Mouse (Mus musculus) urinary bladder, postnatal 10 days (tissue): ENCODE measurements at regions not wholly inside any gene's neighbourhood (a gene's known extent, or its start where the extent isn't known, plus 50 kb on each side); places are given as distances from the start of the nearest gene placed in this dataset.

Experiments
- DNase-seq: peaks from one replicate; pipeline ENCODE4 v3.0.0; 2022; ENCODE audit warnings: low spot score

DNA sequence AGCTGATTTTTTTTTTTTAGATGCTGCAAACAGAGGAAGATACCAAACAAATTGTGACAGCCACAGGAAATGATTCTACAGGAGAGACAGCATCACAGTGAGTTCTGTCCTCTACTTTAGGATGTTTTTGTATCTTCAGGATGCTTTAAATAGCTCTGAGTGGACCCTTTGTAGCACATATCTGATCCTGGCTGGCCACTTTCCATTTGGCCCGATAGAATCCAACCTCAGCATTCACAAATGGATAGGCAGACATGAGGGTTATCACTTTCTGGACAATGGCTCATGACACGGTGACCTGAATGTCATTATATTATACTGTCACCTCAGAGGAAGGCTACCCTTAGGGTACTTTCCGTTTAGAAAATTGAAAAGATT lies 379.3 kb downstream of the Gm10295 start:
- no peak for DNase-seq

- DNase-seq = no peak
These were observed 379.8 kb downstream of the Gm10295 start for GRCm38 (mm10) chr7:70971323-70972022.

DNA sequence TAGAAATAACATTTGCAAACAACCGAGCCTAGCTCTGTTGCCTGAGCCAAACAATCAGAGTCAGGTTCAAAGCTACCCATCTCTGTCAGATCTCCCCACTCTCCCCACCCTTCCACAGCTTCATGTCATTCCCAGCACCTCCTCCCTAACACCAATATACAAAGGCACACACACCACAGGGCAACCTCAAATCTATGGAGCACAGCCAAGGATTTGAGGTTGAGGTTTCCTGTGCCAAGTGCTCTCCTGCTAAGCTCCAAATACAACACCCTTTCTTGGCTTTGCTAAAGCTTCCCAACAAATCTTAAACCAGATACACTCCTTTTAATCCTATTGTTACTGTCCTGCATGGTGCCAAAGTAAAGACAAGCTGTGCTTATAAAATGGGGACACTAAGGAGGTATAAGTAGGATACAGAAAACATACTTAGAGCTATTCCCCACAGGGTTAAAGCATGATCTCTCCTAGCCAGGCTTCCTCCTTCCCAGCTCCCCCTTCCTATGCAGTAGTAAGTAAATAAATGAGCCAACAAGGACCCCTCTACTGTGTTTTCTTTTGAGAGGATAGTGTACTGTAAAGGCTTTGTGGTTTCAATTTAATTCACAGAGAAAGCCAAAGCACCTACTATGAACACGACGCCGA lies 398.8 kb downstream of the Gm10295 start:
- no peak for DNase-seq

DNA sequence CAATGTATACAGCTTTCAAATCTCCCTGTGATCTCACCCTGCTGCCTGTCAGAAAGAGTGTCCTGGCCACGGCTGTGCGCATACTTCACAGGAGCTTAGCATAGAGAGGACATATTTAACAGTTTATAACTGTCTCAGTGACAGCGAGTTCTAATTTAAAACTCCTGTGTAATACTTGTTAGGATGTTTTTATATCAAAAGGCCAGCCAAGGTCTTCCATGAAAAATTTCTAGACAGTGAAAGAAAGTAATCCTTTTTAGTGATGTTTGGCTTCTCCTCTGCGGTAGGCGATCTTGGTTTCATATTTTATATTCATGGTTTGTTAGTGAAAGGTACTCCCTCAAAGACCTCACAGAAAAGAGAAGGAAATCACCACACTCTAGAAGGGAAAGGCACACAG lies 403.0 kb downstream of the Gm10295 start:
- no peak for DNase-seq

GRCm38 (mm10) chr7:70946260-70946659 lies 405.0 kb downstream of the Gm10295 start:
- no peak for DNase-seq

- DNase-seq = no peak
These were observed 420.4 kb downstream of the Gm10295 start for GRCm38 (mm10) chr7:70930911-70931310.

DNA sequence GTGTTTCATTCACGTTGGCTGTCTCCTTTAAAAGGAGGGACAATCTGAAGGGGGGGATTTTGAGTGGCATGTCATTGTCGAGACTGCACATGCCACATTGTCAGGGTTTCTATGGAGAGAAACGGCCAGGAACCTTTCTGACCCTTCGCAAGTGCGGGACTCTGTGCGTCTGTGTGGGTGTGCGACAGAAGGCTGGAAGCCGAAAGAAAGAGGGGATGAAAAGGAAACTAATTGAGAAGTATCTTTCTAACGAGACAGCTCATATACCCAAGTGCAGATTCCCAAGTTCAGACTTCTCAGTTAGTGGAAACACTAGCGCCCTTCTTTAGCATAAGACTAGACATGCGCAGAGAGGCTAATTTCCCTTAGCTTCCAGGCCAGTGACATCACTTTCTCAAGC lies 421.4 kb downstream of the Gm10295 start:
- no peak for DNase-seq

DNA sequence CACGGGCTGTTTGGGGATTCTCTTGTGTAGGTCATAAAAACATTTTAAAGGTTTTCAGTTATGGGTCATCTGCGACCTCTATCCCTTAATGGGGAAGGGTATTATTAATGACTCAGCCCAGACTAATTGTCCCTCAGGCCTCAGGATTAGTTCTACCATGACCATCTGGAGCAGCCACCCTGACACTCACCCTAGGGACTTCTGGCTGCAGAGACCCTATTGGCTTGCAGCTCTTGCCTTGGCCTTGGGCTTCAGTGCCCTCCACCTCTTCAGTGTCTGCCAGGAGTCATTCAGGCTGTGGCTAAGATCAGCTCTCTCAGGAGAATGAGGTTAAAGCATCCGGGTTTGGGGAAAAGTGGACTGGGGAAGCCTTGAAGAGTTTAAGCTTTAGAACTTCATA lies 423.3 kb downstream of the Gm10295 start:
- no peak for DNase-seq

DNA sequence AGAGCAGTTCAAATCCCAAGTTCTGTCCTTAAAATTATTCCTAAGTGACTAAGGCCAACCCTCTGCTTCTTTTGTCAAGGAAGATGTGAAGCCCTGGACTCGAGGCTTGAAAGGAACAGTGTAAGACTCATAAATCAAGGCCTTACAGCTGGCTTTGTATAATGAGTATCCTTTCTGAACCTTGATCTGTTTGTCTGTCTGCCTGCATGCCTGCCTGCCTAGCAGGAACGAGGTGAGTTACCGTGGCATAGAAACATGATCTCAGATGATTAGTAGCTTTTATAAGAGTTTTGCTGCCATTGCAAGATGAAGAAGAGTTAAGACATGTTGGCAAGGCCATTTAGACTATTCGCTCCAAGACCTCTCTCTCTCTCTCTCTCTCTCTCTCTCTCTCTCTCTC lies 434.3 kb downstream of the Gm10295 start:
- DNase-seq = no peak

GRCm38 (mm10) chr7:70908921-70909320 lies 442.4 kb downstream of the Gm10295 start:
- DNase-seq = no peak

DNA sequence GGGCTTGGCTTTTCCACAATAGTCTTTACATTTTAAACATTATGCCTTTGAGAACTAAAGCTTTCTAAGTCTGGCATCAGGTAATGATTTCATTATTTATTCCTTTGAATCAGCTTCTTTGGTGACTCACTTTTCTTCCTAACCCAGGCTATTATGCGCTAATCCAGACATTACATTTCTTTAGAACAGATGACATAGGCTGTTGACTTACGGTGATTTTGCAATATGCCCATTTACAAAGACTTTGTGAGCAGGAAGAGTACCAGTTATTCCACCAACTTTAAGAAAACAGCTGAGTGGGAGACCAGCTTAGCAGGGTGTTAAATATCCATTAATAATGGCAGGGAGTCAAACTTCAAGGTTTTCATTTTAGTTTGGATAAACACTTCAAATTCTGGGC lies 459.6 kb downstream of the Gm10295 start:
- DNase-seq = no peak

DNA sequence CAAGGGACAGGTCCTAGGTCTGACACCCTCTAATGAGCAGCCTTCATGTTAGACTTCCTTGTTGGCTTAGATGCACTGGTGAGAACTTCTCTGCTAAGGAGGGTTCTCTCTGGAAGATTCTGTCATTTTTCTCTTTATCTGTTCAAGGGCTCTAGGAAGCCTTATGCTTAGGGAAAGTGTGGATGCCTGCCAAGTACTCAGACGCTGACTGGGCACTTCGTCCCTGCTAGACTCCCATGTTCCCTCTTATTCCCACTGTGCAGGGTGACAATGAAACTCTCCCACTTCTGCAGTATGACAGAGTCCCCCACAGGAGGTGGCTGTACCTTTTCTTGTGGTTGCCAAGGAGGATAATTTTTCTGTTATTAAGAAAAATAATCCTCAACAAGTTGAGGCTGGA lies 470.8 kb downstream of the Gm10295 start:
- no peak for DNase-seq

- DNase-seq = no peak
These were observed 476.9 kb downstream of the Gm10295 start for GRCm38 (mm10) chr7:70874393-70874792.

- no peak for DNase-seq
These were observed 480.3 kb downstream of the Gm10295 start for GRCm38 (mm10) chr7:70870841-70871534.

DNA sequence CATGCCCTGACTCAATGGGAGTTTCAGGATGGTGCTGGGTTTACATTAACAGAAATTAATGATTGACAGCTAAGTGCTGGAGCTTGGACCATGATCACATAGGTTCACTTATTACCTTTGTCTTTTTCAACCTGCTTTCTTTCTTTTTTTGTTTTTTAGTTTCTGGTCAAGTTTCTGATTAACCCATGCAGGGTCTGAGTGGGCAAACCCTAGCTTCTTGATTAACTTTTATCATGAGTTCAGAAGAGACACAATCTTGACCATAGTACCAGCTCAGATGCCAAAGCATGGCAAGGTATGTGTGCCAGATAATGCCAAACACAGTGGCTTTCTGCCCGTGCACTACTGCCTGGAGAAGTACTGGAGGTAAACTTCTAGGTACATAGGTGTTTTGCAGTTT lies 482.2 kb downstream of the Gm10295 start:
- no peak for DNase-seq

- no peak for DNase-seq
These were observed 491.3 kb downstream of the Gm10295 start for GRCm38 (mm10) chr7:70859957-70860356.

GRCm38 (mm10) chr7:70850726-70851125 lies 484.2 kb upstream of the Nr2f2 start:
- DNase-seq = no peak

GRCm38 (mm10) chr7:70848016-70848776 lies 481.7 kb upstream of the Nr2f2 start:
- DNase-seq = no peak

DNA sequence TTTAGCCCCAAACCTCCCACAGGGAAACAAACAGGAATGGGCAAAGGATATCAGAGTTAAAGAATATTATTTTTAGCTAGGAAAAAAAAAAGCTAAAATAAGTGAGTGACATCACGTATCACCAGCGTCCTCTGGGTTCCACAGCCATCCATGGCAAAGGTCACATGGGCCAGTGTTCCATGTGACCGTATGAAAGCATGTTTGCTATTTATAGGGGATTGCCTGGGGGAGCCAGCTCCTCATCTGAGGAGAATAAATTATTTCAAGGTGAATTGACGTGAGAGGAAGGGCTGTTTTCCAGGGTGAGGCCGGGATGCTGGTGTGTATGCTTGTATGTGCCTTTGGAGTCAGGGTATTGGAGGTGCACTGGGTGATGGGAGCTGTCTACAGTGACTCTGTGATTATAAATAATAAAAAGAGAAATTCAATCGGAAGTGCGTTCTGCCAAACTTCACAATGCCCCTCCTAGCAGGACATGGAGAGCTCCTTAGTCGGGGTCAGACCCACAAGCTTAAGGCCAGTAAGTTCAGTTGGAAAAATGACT lies 481.0 kb upstream of the Nr2f2 start:
- DNase-seq = no peak

GRCm38 (mm10) chr7:70846076-70846475 lies 479.5 kb upstream of the Nr2f2 start:
- DNase-seq = no peak

DNA sequence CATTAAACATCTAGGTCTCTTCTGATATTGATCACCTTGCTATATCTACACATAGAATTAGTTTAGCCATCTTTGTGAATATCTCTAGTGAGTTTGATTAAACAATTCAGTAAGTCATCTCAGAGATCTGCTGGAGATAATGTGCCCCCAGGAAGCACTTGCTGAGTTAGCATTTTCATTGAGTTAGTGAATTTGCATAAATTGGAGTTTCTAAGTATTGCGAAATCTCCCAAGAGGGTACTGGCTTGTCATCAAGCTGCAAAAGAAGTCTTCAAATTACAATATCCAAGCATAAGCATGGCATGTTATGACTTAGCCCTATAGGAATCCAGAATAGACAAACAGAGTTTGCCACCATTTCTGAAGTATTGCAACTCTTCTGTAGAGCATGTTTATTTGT lies 473.6 kb upstream of the Nr2f2 start:
- no peak for DNase-seq

- DNase-seq = no peak
These were observed 472.7 kb upstream of the Nr2f2 start for GRCm38 (mm10) chr7:70839190-70839589.
